Mouse (Mus musculus) cerebellum, adult 8-10 months (tissue): ENCODE data around the gene Tuba8.

Source experiments
- DNase-seq: peaks from one replicate; pipeline ENCODE4 v3.0.0; 2022

Gene Tuba8

DNA sequence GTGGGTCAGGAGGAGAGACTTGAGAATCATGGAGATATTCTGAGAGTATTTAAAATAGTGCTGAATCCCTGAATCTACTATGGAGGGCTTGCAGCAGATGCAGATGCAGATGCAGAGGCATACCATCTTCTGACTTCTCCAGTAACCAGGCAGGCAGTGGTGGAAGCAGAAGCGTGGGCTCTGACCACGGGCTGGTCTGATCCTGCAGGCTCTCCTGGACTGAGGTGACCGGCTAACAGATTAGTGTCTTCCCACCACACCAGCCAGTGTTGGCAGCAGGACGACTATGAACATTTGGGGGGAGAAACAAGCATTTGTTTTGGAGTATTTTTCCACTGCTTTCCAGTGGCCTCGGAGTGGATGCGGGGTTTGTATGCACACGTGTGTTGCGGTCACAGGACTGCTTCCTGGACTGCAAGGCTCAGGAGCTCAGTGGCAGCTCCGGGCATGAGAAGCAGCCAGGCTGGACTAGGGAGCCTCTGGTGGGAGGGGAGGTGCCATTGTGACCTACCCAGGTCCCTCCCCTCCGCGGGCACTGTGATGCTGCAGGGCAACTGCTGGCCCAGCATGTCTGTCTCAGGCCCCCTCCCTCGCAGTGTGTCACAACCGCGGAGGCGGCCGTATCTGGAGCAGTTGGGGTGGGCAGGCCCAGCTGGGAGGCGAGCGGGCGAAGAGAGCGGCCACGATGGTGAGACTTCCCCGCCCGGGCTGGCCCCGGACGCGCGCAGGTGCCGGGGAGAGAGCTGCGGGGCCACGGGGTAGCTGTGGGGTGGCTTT is at the start of gene Tuba8:
TSS of gene Tuba8 (plus strand) at position 548 of the 777 bp plus-strand sequence.
- DNase-seq = peak; percentile 39

DNA sequence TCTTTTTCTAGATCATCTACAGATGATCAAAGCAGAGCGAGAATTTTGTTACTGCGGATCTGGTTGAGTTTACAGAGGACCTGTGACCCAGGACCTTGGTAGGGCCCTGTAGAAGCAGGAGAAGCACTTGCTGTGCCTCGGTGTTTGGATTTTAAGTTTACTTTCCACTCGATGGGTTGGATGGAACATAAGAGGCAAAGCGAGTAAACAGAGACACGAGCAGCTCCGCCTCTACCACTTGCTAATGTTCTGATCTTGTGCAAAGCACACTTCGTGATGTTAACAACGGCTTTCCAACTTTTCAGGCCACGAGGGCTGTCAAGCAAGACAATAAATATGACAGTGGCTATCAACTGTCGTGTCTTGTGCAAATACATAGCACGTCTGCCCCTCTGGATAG is 47.9 kb upstream of the Tuba8 start:
- no peak for DNase-seq

DNA sequence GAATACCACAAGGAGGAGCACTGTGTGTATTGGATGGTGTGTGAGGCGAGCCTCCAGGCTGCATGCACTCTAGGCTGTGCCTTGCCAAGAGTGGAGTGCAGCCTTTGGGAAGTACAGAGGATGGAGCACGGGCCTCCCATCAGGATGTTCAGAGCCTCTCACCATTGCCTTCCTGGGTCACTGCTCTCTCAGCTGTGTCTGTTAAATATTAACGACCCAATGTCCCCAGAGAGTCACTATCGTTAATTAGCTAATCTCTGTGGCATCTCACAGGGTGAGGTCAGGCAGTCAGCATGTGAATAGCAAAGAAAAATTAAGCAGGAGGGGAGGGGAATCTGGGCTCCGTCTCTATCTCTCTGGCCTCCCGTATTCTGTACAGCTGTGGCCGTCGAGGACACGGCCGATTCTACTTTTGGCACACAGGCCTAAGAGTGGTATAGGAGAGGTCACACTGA is 44.4 kb upstream of the Tuba8 start:
- no peak for DNase-seq

- no peak for DNase-seq
These were observed 43.0 kb upstream of the Tuba8 start for GRCm38 (mm10) chr6:121167381-121167975.

DNA sequence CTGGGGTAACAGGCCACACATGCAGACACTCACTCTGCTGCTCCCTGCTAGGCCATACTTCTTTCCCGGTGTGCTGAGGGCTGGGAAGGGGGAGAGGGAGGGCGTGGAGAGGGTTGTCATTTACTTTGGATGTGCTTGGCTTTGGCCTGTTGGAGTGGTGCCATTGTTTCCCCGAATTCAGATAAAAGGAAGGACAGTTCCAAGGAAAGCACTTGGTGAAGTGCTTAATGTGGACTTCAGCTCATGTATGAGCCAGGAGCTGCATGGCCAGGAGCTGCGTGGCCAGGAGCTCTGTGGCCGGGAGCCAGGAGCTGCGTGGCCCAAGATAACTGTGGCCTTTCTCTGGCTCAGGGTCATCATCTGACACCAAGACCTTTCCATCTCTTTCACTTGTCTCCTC is 39.4 kb upstream of the Tuba8 start:
- no peak for DNase-seq

- no peak for DNase-seq
These were observed 37.0 kb upstream of the Tuba8 start for GRCm38 (mm10) chr6:121173471-121173870.

DNA sequence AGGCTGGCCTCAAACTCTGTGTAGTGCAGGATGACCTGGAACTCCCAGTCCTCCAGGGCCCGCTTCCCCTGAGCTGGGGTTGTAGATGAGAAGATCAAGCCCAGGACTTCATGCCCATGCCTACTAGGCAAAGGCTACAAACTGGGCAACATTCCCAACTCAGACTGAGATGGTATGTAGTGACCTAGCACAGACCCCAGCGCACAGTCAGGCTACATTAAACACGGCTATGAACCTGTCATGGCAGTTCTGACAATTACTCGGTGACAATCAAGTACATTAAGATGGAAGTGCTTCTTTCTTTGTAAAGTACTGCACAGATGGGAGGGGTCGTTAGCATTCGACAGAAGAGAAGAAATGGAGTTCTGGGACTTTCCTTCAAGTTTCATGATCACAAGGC is 35.7 kb upstream of the Tuba8 start:
- DNase-seq = no peak

DNA sequence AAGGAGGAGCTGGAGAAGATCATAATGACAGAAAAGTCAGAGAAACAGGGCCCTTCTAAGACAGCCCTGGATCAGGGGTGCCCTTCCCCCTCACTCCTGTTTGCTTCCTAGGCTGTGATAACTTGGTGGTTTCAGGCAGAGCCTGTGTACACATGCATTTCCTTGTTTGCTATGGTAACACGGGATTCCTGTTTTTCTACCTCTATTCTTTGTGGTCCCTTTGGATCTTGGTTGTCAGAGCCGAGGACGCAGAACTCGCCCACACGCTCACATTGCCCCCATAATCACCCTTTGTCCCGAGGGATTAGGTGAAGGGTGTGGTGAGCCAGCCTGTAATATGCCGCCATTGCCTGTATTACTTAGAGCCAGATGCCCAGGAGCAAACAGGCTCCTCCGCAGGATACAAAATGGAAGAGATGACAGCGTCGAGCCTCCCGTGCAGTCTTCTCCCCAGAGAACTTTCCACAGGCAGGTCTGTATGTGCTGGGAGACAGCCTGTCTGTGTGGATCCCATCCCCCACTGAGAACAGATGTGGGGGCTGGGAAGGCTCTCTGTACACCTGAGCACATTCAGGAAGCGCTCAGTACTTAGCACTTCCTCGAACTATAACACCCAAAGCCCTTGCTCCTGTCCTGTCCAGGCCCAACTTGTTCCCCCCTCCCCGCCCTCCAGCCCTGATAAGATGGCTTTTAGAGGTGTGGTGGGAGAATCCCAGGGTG is 34.3 kb upstream of the Tuba8 start:
- DNase-seq = no peak

GRCm38 (mm10) chr6:121176731-121177098 is 33.8 kb upstream of the Tuba8 start:
- no peak for DNase-seq

GRCm38 (mm10) chr6:121177118-121177708 is 33.3 kb upstream of the Tuba8 start:
- DNase-seq = no peak

- peak; percentile 87 for DNase-seq
These were observed 31.7 kb upstream of the Tuba8 start for GRCm38 (mm10) chr6:121178700-121179358.

DNA sequence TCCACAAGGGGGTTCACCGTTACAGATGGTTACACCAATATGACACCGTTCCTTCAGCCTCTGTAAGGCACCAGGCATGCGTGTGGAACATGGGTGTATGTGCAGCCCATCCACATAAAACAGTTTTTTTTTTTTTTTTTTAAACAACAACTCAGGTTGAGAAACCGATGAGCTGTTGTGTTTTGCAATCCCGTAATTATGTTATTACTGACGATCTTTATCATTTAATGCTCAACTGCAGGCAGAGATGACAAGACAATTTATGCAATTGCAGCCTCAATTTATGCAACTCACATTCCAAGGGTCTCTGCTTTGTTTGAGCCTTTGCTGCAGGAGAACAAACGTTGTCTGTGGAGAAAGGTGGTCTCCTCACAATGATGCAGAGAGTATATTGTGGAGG is 30.6 kb upstream of the Tuba8 start:
- no peak for DNase-seq

DNA sequence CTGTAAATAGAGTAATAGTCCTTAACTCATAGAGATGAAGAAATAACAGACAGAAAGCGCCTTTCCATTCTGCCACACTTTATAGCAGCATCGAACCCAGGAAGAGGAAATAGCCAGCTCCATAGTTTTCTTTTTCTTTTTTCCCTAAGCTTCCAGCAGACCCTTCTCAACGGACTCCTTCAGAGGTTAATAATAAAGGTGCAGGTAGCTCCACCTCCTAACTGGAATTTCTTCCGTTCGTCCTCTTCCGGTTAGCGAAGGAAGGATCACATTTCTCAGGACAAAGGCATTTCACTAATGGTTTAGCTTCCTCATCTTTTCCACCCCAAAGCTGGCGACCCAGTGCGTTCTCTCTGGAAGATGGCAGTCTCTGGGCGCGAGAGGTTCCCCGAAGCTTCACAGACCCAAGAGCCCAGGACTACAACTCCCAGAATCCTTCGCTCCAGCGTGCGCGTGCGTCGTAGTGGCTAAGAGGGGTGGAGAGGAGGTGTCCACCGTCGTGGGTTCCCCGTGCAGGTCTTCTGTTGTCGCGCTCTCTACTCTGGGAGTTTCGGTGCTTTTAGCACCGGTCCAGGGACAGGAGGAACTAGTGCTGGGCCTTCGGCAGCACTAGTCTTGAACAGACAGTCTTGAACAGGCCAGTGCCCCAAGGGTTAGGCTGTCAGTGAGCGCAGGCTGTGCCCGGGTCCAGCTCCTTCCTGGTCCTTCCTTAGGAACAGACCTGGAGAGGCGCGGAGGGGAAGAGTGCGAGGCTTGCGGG is 26.9 kb upstream of the Tuba8 start, which contains the start of gene Pex26:
TSS of gene Pex26 (plus strand) at position 254 of the 760 bp plus-strand sequence.
- peak; percentile 92 for DNase-seq

DNA sequence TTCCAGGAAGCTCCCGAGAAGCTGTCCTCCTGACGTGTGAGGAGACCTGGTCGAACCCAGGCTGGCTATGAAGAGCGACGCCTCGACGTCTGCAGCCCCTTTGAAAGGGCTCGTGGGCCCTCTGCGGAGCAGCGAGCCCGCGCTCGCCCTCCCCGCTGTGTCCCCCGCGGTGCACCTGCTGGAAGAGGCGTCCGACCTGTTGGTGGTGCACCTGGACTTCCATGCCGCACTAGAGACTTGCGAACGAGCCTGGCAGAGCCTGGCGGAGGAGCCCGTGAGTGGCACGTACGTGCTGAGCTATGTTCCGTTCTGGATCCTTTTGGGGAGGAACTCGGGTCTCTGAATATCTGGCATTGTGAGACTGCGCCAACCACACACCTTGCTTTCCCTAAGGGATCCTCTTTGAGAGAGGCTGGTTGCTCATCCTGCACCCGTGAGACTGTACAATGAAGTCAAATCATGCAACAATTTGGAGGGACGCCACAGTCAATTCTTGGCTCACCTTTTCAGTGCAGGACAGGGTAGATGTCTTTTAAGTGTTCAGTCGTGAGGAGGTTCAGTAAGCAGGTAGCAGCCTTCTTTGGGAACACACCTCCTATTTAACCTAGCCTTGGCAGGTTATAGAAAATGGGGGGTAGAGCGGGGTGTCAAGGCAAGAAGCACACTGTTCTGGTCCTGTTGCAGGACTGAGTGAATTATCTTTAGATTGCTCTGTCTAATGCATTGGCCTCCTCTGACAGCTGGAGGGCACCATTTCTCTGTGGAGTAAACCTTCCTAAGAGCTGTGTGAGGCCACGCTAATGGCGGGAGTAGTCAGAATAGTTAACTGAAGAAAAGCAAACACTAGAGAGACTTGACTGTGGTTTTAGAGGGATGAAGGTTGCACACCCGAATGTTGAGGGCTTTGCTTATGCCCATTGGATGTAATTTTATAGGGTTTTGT is 26.0 kb upstream of the Tuba8 start:
- peak; percentile 55 for DNase-seq

DNA sequence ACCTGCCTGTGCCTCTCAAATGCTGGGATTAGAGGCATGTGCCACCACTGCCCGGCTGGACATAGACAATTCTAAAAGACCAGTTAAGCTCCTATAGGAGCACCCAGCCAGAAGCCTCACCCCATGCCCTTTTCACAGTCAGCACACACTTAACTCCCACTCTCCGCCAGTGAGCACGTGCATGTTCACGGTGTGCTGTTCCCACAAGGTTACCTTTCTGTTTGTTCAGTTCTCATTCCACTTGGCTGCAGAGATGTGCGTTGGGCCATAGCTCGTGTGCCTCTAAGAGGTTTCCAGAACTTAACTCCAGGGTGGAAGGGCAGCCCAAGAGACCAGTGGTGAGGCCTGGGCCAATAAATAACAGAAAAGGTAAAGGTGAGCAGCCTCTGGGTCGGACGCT is 25.3 kb upstream of the Tuba8 start:
- no peak for DNase-seq

GRCm38 (mm10) chr6:121191261-121192009 is 19.1 kb upstream of the Tuba8 start:
- no peak for DNase-seq

DNA sequence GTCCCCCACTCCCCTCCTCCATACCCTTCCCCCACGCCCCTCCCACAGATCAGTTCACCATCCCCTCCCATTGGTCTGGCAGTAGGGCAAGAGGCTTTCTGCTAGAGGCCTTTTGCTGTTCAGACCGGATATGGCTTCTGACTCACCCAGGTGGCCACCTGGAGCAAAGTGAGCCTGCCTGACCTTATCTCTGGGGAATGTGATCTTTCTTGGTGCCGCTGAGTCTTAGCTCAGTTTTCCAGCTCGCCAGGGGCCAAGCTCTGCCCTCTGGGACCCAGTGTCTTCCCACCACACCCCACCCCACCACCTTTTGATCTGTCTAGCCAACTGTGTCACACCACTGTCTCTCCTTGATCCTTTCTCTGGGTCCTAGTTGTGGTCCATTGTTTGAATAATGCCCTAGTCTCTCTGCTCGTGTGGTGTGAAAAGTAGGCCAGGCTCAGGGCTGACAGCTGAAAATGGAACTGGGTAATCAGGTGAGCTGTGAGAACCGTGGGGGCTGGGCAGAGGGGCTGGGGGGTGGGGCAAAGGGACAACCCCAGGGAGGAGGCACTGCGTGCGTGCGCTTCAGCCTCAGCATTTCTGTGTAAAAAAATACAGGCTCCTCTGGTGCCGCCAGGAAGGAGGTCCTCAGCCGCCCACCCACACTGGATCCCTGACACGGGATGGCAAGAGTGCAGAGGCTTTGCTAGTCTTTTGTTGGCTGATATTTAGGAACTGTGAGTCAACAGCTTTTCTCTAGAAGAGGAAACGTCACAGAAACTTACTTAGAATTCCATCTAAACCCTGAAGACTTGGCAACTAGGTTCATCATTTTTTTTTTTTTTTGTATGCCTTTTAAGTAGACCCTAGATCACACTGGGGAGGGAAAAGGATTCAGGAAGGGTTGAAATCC is 16.2 kb upstream of the Tuba8 start:
- DNase-seq = no peak

DNA sequence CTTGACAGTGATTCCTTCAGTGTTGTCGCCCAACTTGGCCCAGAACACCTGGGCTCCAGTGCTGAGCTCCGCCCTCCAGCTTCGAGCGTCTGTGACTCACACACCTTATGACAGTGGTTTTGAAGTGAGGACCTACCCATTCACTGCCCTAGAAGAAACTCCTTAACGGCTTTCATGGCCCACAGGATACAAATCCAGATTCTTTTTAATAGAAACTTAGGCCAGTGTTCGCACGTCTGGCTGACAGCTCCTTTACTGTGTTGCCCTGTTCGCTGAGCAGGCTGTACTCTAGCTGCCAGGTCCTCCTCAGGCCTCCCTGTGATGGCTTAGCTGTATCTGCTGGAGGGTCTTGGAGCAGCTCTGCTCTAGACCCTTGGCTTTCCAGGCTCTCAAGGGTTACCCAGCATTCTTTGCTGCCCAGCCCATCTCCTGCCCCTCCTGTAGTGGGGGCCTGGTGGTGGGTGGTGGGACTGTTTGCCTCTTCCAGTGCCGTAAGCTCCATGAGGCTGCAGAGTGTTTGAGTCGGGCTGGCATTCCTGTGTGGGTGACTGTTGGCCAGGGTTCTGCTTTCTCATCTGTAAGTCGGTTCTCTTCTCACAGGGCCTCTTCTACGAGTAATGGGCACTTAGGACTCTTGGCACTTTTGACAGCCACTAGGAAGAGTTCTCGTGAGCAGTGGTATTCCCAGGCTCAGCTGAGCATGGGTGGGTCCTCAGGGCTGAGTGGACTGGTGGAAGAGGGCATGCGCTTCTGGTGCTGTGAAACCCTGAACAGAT is 15.4 kb upstream of the Tuba8 start:
- DNase-seq = no peak
